In the genomic region with DNA sequence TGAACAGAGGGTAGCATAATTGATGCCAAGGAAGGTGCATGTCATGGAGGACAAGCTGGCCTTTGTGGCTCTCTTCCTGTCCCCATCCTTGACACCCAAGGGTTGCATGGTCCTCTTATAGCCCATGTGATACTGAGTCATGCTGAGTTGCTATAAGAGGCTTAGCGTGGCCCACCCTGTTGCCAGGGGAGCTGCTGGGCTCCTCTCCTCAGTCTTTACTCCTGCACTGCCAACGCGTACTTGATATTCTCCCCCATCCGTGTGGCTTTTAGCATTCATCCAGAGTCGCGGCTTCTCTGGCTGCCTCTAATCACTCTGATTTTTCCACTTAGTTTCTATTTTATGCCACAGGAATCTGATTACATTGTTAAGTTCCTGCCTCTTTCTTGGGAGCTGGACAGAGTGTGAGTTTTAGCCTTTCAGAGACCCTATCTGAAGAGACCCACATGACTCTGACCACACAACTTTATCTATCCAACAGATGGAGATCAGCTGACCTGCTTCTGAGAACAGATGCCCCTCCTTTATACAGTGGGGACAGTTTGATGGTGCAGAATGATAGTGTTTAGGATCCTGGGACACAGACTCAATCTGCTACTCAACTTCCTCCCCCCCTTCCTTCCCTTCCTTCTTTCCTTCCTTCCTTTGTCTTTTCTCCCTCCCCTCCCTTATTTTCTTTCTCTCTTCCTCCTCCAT, we compare ENCODE assay signal across 12 mouse cellular contexts.
DNase-seq lines count a peak whose midpoint lies in the region; ATAC-seq and TF ChIP-seq lines count a peak whose summit lies in the region.
"Had no signal": no experiment of that assay in that cellular context is flagged by ENCODE, and none has a peak within 500 bp of the region (broad histone marks: within the 10 kb centered on the region; RNA-seq: fewer than 3 reads in every experiment).

No protein-coding gene starts in this region.

- 62% methylated on average over 6 of the region's 6 CpGs for WGBS in forebrain, embryonic 14.5 days
- WGBS in forebrain, embryonic 12.5 days, result 78% methylated on average over 6 of the region's 6 CpGs
- WGBS in midbrain, embryonic 16.5 days, result 39% methylated on average over 6 of the region's 6 CpGs

- H3K4me2 ChIP-seq in forebrain, embryonic 14.5 days (ENCODE audit: low read length), result no peak overlapping the region
- no peak overlapping the region for H3K4me2 ChIP-seq in forebrain, embryonic 12.5 days
- no peak overlapping the region for H3K4me2 ChIP-seq in midbrain, embryonic 16.5 days (ENCODE audit: low read length)
- H3K4me2 ChIP-seq: neural tube, embryonic 13.5 days had no signal

- no peak overlapping the region for H3K4me3 ChIP-seq in forebrain, embryonic 14.5 days (ENCODE audit: low read depth, low read length)
- H3K4me3 ChIP-seq in forebrain, embryonic 12.5 days (replicated peaks), result no peak overlapping the region
- H3K4me3 ChIP-seq in layer of hippocampus, adult 2 months, result no peak overlapping the region
- H3K4me3 ChIP-seq in midbrain, embryonic 16.5 days (ENCODE audit: low read depth, low read length), result no peak overlapping the region
- H3K4me3 ChIP-seq: neural tube, embryonic 13.5 days had no signal

- H3K9ac ChIP-seq in forebrain, embryonic 14.5 days (ENCODE audit: low read length), result no peak overlapping the region
- no peak overlapping the region for H3K9ac ChIP-seq in forebrain, embryonic 12.5 days
- H3K9ac ChIP-seq in midbrain, embryonic 16.5 days (ENCODE audit: low read depth, low read length), result no peak overlapping the region
- H3K9ac ChIP-seq: neural tube, embryonic 13.5 days had no signal

- no peak for TF ChIP-seq CTCF in layer of hippocampus, adult 2 months (conservative IDR thresholded peaks at IDR 0.05)

- no peak for ATAC-seq in forebrain, embryonic 14.5 days
- ATAC-seq in forebrain, embryonic 12.5 days (ENCODE audit: low FRiP score), result no peak
- ATAC-seq in common myeloid progenitor, adult 5-6 weeks (replicated peaks; ENCODE audit: low read depth, poor library complexity, severe bottlenecking), result peak; percentile 43
- peak; percentile 72; the same call in 1 of the 2 replicates for ATAC-seq in midbrain, embryonic 16.5 days
- ATAC-seq: intestine, embryonic 16.5 days had no signal

- peaks cover 21% of the 10 kb centered on the region for H3K4me1 ChIP-seq in forebrain, embryonic 14.5 days (ENCODE audit: control insufficient read depth, insufficient read depth, low read length)
- H3K4me1 ChIP-seq in forebrain, embryonic 12.5 days, result peaks cover 28% of the 10 kb centered on the region
- H3K4me1 ChIP-seq in midbrain, embryonic 16.5 days (ENCODE audit: control insufficient read depth, insufficient read depth, low read length), result no peaks in the 10 kb centered on the region; the same call in 1 of the 2 replicates

- 0 out of 2 replicates have a peak overlapping the region, but pooled peaks have one; percentile 44 for H3K27ac ChIP-seq in forebrain, embryonic 14.5 days (ENCODE audit: low read depth, low read length)
- H3K27ac ChIP-seq in forebrain, embryonic 12.5 days, result no peak overlapping the region
- peak overlapping the region; percentile 67 for H3K27ac ChIP-seq in layer of hippocampus, adult 2 months
- 0 out of 2 replicates have a peak overlapping the region, but pooled peaks have one; percentile 14 for H3K27ac ChIP-seq in midbrain, embryonic 16.5 days (ENCODE audit: low read length)
- H3K27ac ChIP-seq: kidney, postnatal 0 days; neural tube, embryonic 13.5 days had no signal

- no peaks in the 10 kb centered on the region for H3K27me3 ChIP-seq in forebrain, embryonic 14.5 days (replicated peaks; ENCODE audit: control insufficient read depth, insufficient read depth, low read length)
- no peaks in the 10 kb centered on the region for H3K27me3 ChIP-seq in forebrain, embryonic 12.5 days
- H3K27me3 ChIP-seq in midbrain, embryonic 16.5 days (ENCODE audit: control insufficient read depth, insufficient read depth, low read depth, low read length), result no peaks in the 10 kb centered on the region
- H3K27me3 ChIP-seq: neural tube, embryonic 13.5 days had no signal

- H3K36me3 ChIP-seq in forebrain, embryonic 14.5 days (ENCODE audit: control insufficient read depth, insufficient read depth, low read length), result no peaks in the 10 kb centered on the region
- no peaks in the 10 kb centered on the region for H3K36me3 ChIP-seq in forebrain, embryonic 12.5 days (replicated peaks)
- no peaks in the 10 kb centered on the region for H3K36me3 ChIP-seq in midbrain, embryonic 16.5 days (ENCODE audit: control insufficient read depth, insufficient read depth, low read length)
- H3K36me3 ChIP-seq: neural tube, embryonic 13.5 days had no signal

- peak; percentile 30 for DNase-seq in forebrain, embryonic 14.5 days (ENCODE audit: low spot score)
- peak in 1 of 2 experiments; percentile 41 for DNase-seq in layer of hippocampus, adult 2 months (ENCODE audit: low spot score in 2 of 2)
- DNase-seq in layer of hippocampus, postnatal 36 days, result no peak
- no peak for DNase-seq in lung, postnatal 14 days
- DNase-seq: cerebellum, adult 9-10 months; thymus, postnatal 36 days had no signal

- H3K9me3 ChIP-seq in forebrain, embryonic 14.5 days (replicated peaks; ENCODE audit: control insufficient read depth, low read length), result no peaks in the 10 kb centered on the region
- no peaks in the 10 kb centered on the region for H3K9me3 ChIP-seq in forebrain, embryonic 12.5 days
- H3K9me3 ChIP-seq in midbrain, embryonic 16.5 days (replicated peaks; ENCODE audit: control insufficient read depth, low read length, poor library complexity, severe bottlenecking), result no peaks in the 10 kb centered on the region
- H3K9me3 ChIP-seq: neural tube, embryonic 13.5 days had no signal

Comparison
In these comparisons a context has a peak if more than half of its experiments do, and no peak if none do; other contexts are left out.
1. ATAC-seq: peak in common myeloid progenitor, adult 5-6 weeks (single experiment) and midbrain, embryonic 16.5 days (single experiment); none in forebrain, embryonic 14.5 days (single experiment) and forebrain, embryonic 12.5 days (single experiment).